Mouse (Mus musculus): ENCODE measurements around the gene Zfp30. TPM values are rescaled to one million over a fixed set of nuclear protein-coding genes. Genes with fewer than 3 reads are reported as not detected.

The Zfp30 gene
- 0.55 TPM for polyA plus RNA-seq (2015; fragmentation: Illumina TruSeq; extraction: RNeasy Lipid Tissue Mini Kit (QIAGEN cat#74804); ENCODE audit: insufficient read depth, low replicate concordance)

GRCm38 (mm10) chr7:29783871-29784551 is at the start of gene Zfp30:
TSS of gene Zfp30 (plus strand) at chr7:29783998.

DNA sequence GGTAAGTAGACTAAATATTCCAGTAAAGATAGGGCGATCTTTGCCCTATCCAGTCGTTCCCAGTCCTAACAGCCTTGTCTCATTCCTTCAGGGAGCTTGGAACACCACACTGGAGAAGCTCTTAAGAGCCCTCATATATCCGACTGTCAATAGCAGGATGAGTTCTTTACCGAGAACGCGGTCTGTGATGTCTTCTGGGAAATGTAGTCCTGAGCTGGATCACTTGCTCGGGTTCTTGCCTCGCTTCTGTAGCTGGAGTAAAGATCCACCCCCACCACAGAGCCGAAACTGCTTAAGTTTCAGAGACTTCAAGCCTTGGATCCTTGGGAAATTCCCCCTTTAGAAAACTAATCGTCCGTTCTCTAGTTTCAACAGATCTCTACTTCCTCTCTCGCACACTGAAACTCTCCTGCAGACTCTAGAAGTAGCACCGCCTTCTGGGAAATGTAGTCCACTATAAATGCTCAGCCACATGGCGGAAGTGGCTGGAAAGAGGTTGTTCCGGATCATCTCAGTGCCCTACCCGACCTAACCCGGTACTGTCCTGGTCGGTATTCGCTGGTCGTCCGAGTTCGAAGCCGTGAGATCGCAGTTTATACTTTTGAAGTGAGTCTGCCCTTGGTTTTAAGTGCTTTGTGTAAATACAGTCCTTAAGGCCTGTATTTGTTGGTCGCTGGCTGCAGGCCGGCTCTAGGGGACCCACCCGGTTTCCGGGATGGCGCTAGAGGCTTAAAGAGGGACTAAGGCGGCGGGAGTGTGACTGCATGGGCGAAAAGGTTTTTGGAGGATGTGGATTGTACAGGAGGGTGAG is 15.5 kb upstream of the Zfp30 start, which contains the start of gene Zfp84:
TSS of gene Zfp84 (plus strand) at position 463 of the 811 bp plus-strand sequence.

DNA sequence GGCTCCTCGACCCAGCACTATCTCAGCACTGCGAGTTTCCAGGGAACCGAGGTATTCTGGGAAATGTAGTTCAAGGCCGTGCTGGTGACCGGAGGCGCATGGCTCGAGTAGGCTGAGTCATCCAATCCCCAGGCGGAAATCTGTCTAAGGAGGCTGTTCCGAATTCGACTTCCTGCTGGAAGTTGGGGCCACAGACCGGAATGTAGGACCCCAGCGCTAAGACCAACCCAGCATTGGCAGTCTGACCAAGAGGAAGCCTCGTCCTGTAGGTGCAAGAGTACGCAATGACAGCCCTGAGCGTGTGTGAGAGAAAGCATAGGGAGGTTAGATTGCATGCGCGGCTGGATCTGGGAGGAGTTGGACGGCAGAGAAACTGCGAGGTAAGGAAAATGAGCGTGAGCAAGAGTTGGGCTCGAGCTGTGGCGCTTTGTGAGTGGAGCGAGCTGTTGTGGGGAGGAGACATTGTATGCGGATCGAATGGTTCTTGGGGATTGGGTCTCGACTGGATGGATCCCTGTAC is 32.2 kb downstream of the Zfp30 start, which contains the start of gene Zfp790:
TSS of gene Zfp790 (plus strand) at position 205 of the 520 bp plus-strand sequence.

Other genes with a start within 250 kb of the Zfp30 start
- gene Catsperg2, start 57.0 kb upstream of the Zfp30 start, polyA plus RNA-seq (2015; fragmentation: Illumina TruSeq; extraction: RNeasy Lipid Tissue Mini Kit (QIAGEN cat#74804); ENCODE audit: insufficient read depth, low replicate concordance): not detected
- gene Zfp84, start 15.4 kb upstream of the Zfp30 start, polyA plus RNA-seq (2015; fragmentation: Illumina TruSeq; extraction: RNeasy Lipid Tissue Mini Kit (QIAGEN cat#74804); ENCODE audit: insufficient read depth, low replicate concordance): 18.8 TPM
- gene Zfp790, start 32.1 kb downstream of the Zfp30 start, polyA plus RNA-seq (2015; fragmentation: Illumina TruSeq; extraction: RNeasy Lipid Tissue Mini Kit (QIAGEN cat#74804); ENCODE audit: insufficient read depth, low replicate concordance): 14.7 TPM
- 6.4 TPM for gene Zfp940, start 69.7 kb downstream of the Zfp30 start, polyA plus RNA-seq (2015; fragmentation: Illumina TruSeq; extraction: RNeasy Lipid Tissue Mini Kit (QIAGEN cat#74804); ENCODE audit: insufficient read depth, low replicate concordance)
- 30.2 TPM for gene Zfp420, start 76.0 kb downstream of the Zfp30 start, polyA plus RNA-seq (2015; fragmentation: Illumina TruSeq; extraction: RNeasy Lipid Tissue Mini Kit (QIAGEN cat#74804); ENCODE audit: insufficient read depth, low replicate concordance)
- 6.2 TPM for gene Zfp27, start 122.6 kb downstream of the Zfp30 start, polyA plus RNA-seq (2015; fragmentation: Illumina TruSeq; extraction: RNeasy Lipid Tissue Mini Kit (QIAGEN cat#74804); ENCODE audit: insufficient read depth, low replicate concordance)
- gene Zfp383, start 124.2 kb downstream of the Zfp30 start, polyA plus RNA-seq (2015; fragmentation: Illumina TruSeq; extraction: RNeasy Lipid Tissue Mini Kit (QIAGEN cat#74804); ENCODE audit: insufficient read depth, low replicate concordance): 9.2 TPM
- gene Zfp74, start 170.1 kb downstream of the Zfp30 start, polyA plus RNA-seq (2015; fragmentation: Illumina TruSeq; extraction: RNeasy Lipid Tissue Mini Kit (QIAGEN cat#74804); ENCODE audit: insufficient read depth, low replicate concordance): 7.3 TPM
- 11.5 TPM for gene Zfp568, start 200.0 kb downstream of the Zfp30 start, polyA plus RNA-seq (2015; fragmentation: Illumina TruSeq; extraction: RNeasy Lipid Tissue Mini Kit (QIAGEN cat#74804); ENCODE audit: insufficient read depth, low replicate concordance)

Measured in spleen, adult 10 weeks (tissue).